Mouse (Mus musculus): Measurements from ENCODE around the gene Fastk.

DNA sequence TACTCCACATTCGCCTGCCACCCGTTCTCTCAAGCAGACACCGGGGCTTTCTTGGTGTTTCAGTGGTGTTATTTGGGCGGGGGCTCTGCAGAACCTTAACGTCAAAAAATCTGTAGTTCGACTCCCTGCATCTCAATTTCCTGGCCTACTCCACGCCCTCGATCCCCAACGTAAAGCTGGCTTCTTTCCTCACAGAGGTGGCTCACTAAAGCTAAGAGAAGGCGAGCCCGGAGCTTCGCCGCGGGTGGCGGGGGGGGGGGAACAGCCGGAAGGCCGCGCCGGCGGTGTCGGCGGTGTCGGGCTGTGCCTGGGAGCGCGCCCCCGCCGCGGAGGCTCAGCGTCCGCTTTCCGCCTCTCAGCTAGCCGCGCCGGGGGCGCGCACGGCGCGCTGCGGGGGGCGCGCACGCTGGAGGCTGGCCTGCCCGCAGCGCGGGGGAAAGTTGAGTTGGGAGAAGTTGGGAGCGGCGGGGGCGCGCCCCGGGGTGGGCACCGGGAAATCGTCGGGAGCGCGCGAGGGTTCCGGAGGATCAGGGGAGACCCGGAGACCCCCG lies 20.2 kb downstream of the Fastk start:
- TF ChIP-seq CTCF (IDR thresholded peaks at IDR 0.05; ENCODE audit: low read depth, low read length) (no peak), TAL1 (conservative IDR thresholded peaks at IDR 0.05; ENCODE audit: low read depth, low read length) (no peak), GATA2 (IDR thresholded peaks at IDR 0.05; ENCODE audit: borderline replicate concordance, low read depth, low read length) (no peak), POLR2AphosphoS5 (IDR thresholded peaks at IDR 0.05; ENCODE audit: insufficient replicate concordance, low read depth, low read length) (no peak)

Data from G1E (cell line).